Mouse (Mus musculus) MEL-GATA-1-ER (cell line): Measurements from ENCODE around the gene Cryga.
"Not testable (repeated sequence)": the region's sequence is repeated elsewhere in the genome, so short reads cannot be mapped to it uniquely, and the experiment has no call there.

Experiments
- DNase-seq: peaks from one replicate; pipeline ENCODE4 v3.0.0-alpha.2; 2012; ENCODE audit warnings: low read depth; ENCODE audit errors: extremely low read depth

Cryga gene

GRCm38 (mm10) chr1:65091566-65091965 lies 11.6 kb downstream of the Cryga start:
- DNase-seq, result no peak

- no peak for DNase-seq
These were observed 12.8 kb downstream of the Cryga start for GRCm38 (mm10) chr1:65090370-65090769.

- DNase-seq, result peak; percentile 47
These were observed 14.4 kb downstream of the Cryga start for GRCm38 (mm10) chr1:65088567-65089356.

GRCm38 (mm10) chr1:65082188-65082587 lies 21.0 kb downstream of the Cryga start, which contains the start of gene Crygb:
Gene Crygb, minus strand, starts transcription at chr1:65082288.
- no peak for DNase-seq

GRCm38 (mm10) chr1:65075607-65076006 lies 27.6 kb downstream of the Cryga start:
- DNase-seq, result no peak

GRCm38 (mm10) chr1:65073589-65073988 lies 29.6 kb downstream of the Cryga start, which contains the start of gene Crygc:
Gene Crygc, minus strand, starts transcription at chr1:65073689.
- DNase-seq, result no peak

GRCm38 (mm10) chr1:65067842-65068241 lies 35.3 kb downstream of the Cryga start:
- no peak for DNase-seq

- DNase-seq, result no peak
These were observed 39.0 kb downstream of the Cryga start for GRCm38 (mm10) chr1:65064201-65064600.

GRCm38 (mm10) chr1:65063352-65063751 lies 39.8 kb downstream of the Cryga start, which contains the start of gene Crygd:
Gene Crygd, minus strand, starts transcription at chr1:65063452.
- DNase-seq, result no peak

GRCm38 (mm10) chr1:65052140-65052539 lies 51.0 kb downstream of the Cryga start:
- DNase-seq, result no peak

- DNase-seq, result no peak
These were observed 51.5 kb downstream of the Cryga start for GRCm38 (mm10) chr1:65051696-65052095.

GRCm38 (mm10) chr1:65050952-65051351 lies 52.2 kb downstream of the Cryga start, which contains the start of gene Cryge:
Gene Cryge, minus strand, starts transcription at chr1:65051149.
- not testable (repeated sequence) for DNase-seq
